Mouse (Mus musculus) embryonic facial prominence, embryonic 11.5 days (tissue): ENCODE data around the gene Foxr2. TPM values are rescaled to one million over a fixed set of nuclear protein-coding genes. Genes with fewer than 3 reads are reported as not detected.

Experiments
- ATAC-seq: fragments of 200-750 bp; cut with Nextera tagmentation; replicated peaks from 2 replicates; pipeline ENCODE4 v1.8.0; 2017; ENCODE audit warnings: low read depth; ENCODE audit not compliant: insufficient number of reproducible peaks, low FRiP score, low TSS enrichment
- DNase-seq: peaks from one replicate; pipeline ENCODE4 v3.0.0-alpha.2; 2015; ENCODE audit warnings: low spot score
- H3K27ac ChIP-seq: fragments of 300-500 bp; sonication (generic); replicated peaks from 2 replicates; pipeline ENCODE4 v1.5.1; 2014; ENCODE audit warnings: mild to moderate bottlenecking, low read depth, low read length, control low read depth
- H3K27me3 ChIP-seq: fragments of 300-500 bp; sonication (generic); 2 replicates; pipeline ENCODE4 v1.6.1; 2014; ENCODE audit warnings: mild to moderate bottlenecking, low read length, moderate library complexity, mixed read lengths; ENCODE audit not compliant: control insufficient read depth, insufficient read depth
- H3K36me3 ChIP-seq: fragments of 300-500 bp; sonication (generic); replicated peaks from 2 replicates; pipeline ENCODE4 v1.6.1; 2014; ENCODE audit warnings: low read depth, mild to moderate bottlenecking, low read length, moderate library complexity, mixed read lengths; ENCODE audit not compliant: control insufficient read depth, insufficient read depth
- H3K4me1 ChIP-seq: fragments of 300-500 bp; sonication (generic); 2 replicates; pipeline ENCODE4 v1.6.1; 2014; ENCODE audit warnings: low read length, mixed read lengths; ENCODE audit not compliant: control insufficient read depth, insufficient read depth
- H3K4me2 ChIP-seq: fragments of 300-500 bp; sonication (generic); 2 replicates; pipeline ENCODE4 v1.6.1; 2014; ENCODE audit warnings: low read depth, mild to moderate bottlenecking, control low read depth, low read length, moderate library complexity
- H3K4me3 ChIP-seq: fragments of 300-500 bp; sonication (generic); 2 replicates; pipeline ENCODE4 v1.5.1; 2014; ENCODE audit warnings: low read depth, low read length, control low read depth
- H3K9ac ChIP-seq: fragments of 300-500 bp; sonication (generic); replicated peaks from 2 replicates; pipeline ENCODE4 v1.6.1; 2014; ENCODE audit warnings: mild to moderate bottlenecking, control low read depth, low read length
- H3K9me3 ChIP-seq: fragments of 300-500 bp; sonication (generic); replicated peaks from 2 replicates; pipeline ENCODE4 v1.6.1; 2016; ENCODE audit warnings: mild to moderate bottlenecking, low read length, inconsistent platforms, mixed read lengths; ENCODE audit not compliant: control insufficient read depth
- WGBS: fragments of 180-500 bp; shearing (Covaris S2); extraction: QIAGEN DNeasy Blood & Tissue Kit; methylation state at CpG from one replicate; pipeline ENCODE4 v1.1.7; 2014; 5-methylcytosine and 5-hydroxymethylcytosine counted together
- polyA plus RNA-seq: library from polyadenylated mRNA; unstranded; fragments of >200 nt; fragmentation: Nextera tagmentation; extraction: Ambion mirVana; gene quantifications from 2 replicates; pipeline ENCODE4 v1.2.1, GENCODE M21; 2014

Foxr2 gene
- polyA plus RNA-seq: 0.13 and 0.49 TPM in 2 replicates

- DNase-seq: no peak
- no peak within 1 kb of the TSS for H3K9ac ChIP-seq
- no peak for ATAC-seq
- no peaks in the 10 kb centered on the region for H3K4me1 ChIP-seq
- H3K9me3 ChIP-seq: no peaks in the 10 kb centered on the region
- no peak within 1 kb of the TSS for H3K27ac ChIP-seq
- 0% methylated on average over 2 of the region's 3 CpGs for WGBS
- no peaks in the 10 kb centered on the region for H3K27me3 ChIP-seq
- H3K4me3 ChIP-seq: no peak within 1 kb of the TSS
- no peak within 1 kb of the TSS for H3K4me2 ChIP-seq
- H3K36me3 ChIP-seq: no peaks in the 10 kb centered on the region
Measured at GRCm38 (mm10) chrX:153118486-153118885, at the start of gene Foxr2. Gene Foxr2 (plus strand): TSS chrX:153118786.

GRCm38 (mm10) chrX:153119013-153119412 is 427 bp downstream of the Foxr2 start:
- DNase-seq (no peak), ATAC-seq (no peak)
- Histone ChIP-seq H3K36me3 (no peaks in the 10 kb centered on the region), H3K27ac (no peak overlapping the region), H3K9ac (no peak overlapping the region), H3K27me3 (no peaks in the 10 kb centered on the region), H3K4me2 (no peak overlapping the region), H3K4me3 (no peak overlapping the region), H3K4me1 (no peaks in the 10 kb centered on the region), H3K9me3 (no peaks in the 10 kb centered on the region)
- WGBS: 34% methylated on average over 2 of the region's 2 CpGs

GRCm38 (mm10) chrX:153139734-153140515 is 21.3 kb downstream of the Foxr2 start, which contains the start of gene Rragb:
Gene Rragb (plus strand): TSS chrX:153139981.
- no peaks in the 10 kb centered on the region for H3K36me3 ChIP-seq
- H3K27me3 ChIP-seq: no peaks in the 10 kb centered on the region; the same call in 1 of the 2 replicates
- H3K4me2 ChIP-seq: peak within 1 kb of the TSS; percentile 46
- no peaks in the 10 kb centered on the region for H3K4me1 ChIP-seq
- H3K9ac ChIP-seq: peak within 1 kb of the TSS; percentile 51
- peak within 1 kb of the TSS; percentile 44 for H3K4me3 ChIP-seq
- no peak within 1 kb of the TSS for H3K27ac ChIP-seq
- 14% methylated on average over 47 of the region's 47 CpGs for WGBS
- no peaks in the 10 kb centered on the region for H3K9me3 ChIP-seq
- DNase-seq (peak; percentile 80), ATAC-seq (peak; percentile 97)

DNA sequence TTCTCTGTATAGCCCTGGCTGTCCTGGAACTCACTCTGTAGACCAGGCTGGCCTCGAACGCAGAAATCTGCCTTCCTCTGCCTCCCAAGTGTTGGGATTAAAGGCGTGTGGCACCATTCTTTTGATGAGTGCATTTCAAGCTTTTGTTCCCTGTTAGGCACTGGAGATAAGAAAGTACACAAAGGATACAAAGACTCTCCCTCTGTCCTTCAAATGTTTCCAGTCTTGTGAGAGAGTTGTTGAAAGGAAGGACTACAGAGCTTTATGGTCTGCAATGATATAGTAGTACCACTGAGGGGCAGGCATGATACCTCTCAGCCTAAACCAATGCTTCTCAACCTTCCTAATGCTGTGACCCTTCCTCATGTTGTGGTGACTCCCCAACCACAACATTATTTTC is 24.1 kb downstream of the Foxr2 start:
- Histone ChIP-seq H3K4me1 (no peaks in the 10 kb centered on the region), H3K4me3 (no peak overlapping the region), H3K27ac (no peak overlapping the region), H3K9me3 (no peaks in the 10 kb centered on the region), H3K36me3 (no peaks in the 10 kb centered on the region), H3K27me3 (no peaks in the 10 kb centered on the region; the same call in 1 of the 2 replicates), H3K4me2 (no peak overlapping the region), H3K9ac (no peak overlapping the region)
- DNase-seq: no peak
- 78% methylated on average over 3 of the region's 3 CpGs for WGBS
- ATAC-seq: no peak

DNA sequence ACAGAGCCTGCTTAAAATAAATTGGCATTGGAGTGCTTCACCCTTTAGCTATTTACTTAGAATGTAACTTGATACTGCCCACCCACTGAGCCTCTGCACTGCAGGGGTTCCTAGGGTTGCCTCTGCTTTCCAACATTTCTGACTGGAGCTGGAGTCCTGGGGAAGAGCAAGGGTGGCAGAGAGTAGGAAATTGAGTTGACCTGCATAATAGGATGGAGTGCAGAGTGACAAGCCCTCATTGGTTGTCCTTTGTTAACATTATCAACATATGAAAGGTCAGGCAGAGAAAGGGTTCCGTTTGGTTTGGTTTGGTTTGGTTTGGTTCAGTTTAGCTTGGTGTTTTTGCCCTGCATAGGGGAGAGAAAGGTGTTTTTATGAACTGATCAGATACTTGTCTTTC is 33.2 kb downstream of the Foxr2 start:
- Histone ChIP-seq H3K9ac (no peak overlapping the region), H3K4me3 (no peak overlapping the region), H3K36me3 (no peaks in the 10 kb centered on the region), H3K4me1 (no peaks in the 10 kb centered on the region), H3K27ac (no peak overlapping the region), H3K4me2 (no peak overlapping the region), H3K9me3 (no peaks in the 10 kb centered on the region), H3K27me3 (no peaks in the 10 kb centered on the region)
- 17% methylated on average over 1 of the region's 1 CpGs for WGBS
- no peak for DNase-seq
- ATAC-seq: no peak

GRCm38 (mm10) chrX:153155322-153155721 is 36.7 kb downstream of the Foxr2 start:
- WGBS: 52% methylated on average over 3 of the region's 3 CpGs
- DNase-seq: peak; percentile 17

DNA sequence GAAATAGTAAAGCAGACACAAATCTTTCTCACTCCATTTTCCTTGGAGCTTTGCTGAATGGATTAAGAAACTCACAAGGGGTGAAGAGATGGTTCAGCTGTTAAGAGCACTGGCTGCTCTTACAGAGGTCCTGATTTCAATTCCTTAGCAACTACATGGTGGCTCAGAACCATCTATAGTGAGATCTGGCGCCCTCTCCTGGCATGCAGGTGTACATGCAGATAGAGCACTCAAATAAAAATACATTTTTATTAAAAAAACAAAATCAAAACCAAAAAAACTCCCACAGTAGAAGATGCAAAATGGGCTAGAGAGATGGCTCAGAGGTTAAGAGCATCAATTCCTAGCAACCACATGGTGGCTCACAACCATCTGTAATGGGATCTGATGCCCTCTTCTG is 56.2 kb downstream of the Foxr2 start:
- H3K4me1 ChIP-seq: no peaks in the 10 kb centered on the region
- no peak overlapping the region for H3K4me3 ChIP-seq
- no peak overlapping the region for H3K9ac ChIP-seq
- DNase-seq (no peak), ATAC-seq (no peak)
- no peaks in the 10 kb centered on the region for H3K27me3 ChIP-seq
- H3K9me3 ChIP-seq: no peaks in the 10 kb centered on the region
- H3K36me3 ChIP-seq: no peaks in the 10 kb centered on the region
- no peak overlapping the region for H3K4me2 ChIP-seq
- H3K27ac ChIP-seq: no peak overlapping the region
- WGBS: 25% methylated on average over 1 of the region's 1 CpGs

More at GRCm38 (mm10) chrX:153155322-153155721, 36.7 kb downstream of the Foxr2 start:
- no peaks in the 10 kb centered on the region for H3K36me3 ChIP-seq
- no peak overlapping the region for H3K27ac ChIP-seq
- no peaks in the 10 kb centered on the region for H3K9me3 ChIP-seq
- no peaks in the 10 kb centered on the region for H3K27me3 ChIP-seq
- ATAC-seq: no peak
- H3K4me3 ChIP-seq: no peak overlapping the region
- no peaks in the 10 kb centered on the region for H3K4me1 ChIP-seq
- H3K9ac ChIP-seq: no peak overlapping the region
- H3K4me2 ChIP-seq: no peak overlapping the region

DNA sequence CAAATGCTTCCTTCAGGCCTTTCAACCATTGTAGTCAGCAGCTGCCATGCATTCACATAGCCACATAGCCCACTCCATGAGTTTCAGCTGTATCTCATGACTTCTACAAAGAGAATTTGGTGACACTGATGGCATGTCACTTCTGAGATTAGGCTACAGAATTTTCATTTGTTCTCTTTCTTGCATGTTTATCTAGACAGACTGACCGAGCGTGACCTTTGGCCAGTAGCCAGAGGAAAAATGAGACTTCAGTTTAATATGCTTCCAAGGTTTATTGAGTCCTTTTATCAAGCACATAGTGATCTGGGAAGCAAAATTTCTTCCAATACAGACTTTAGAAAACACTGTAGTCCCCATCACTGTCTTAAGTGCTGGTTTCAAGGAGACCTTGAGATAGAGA is 63.6 kb downstream of the Foxr2 start:
- Histone ChIP-seq H3K9me3 (no peaks in the 10 kb centered on the region), H3K4me1 (no peaks in the 10 kb centered on the region), H3K4me3 (no peak overlapping the region), H3K27ac (no peak overlapping the region), H3K9ac (no peak overlapping the region), H3K4me2 (no peak overlapping the region), H3K36me3 (no peaks in the 10 kb centered on the region), H3K27me3 (no peaks in the 10 kb centered on the region)
- 81% methylated on average over 2 of the region's 2 CpGs for WGBS
- ATAC-seq (no peak), DNase-seq (no peak)
